Mouse (Mus musculus) large intestine, adult 2 months (tissue): Measurements from ENCODE around the gene Adamtsl2. TPM values are rescaled to one million over a fixed set of nuclear protein-coding genes. Genes with fewer than 3 reads are reported as not detected.

Source experiments
- DNase-seq: peaks from one replicate; pipeline ENCODE4 v3.0.0-alpha.2; 2012; ENCODE audit warnings: low read depth, low spot score
- WGBS: fragments of 180-500 bp; shearing (Covaris S2); methylation state at CpG from one replicate; pipeline ENCODE4 v1.1.7; 2018; 5-methylcytosine and 5-hydroxymethylcytosine counted together
- polyA plus RNA-seq: library from polyadenylated mRNA; depleted of rRNA; stranded (reverse); fragments of >200 nt; gene quantifications from 2 replicates; pipeline ENCODE4 v1.2.3, GENCODE M21; 2012

The Adamtsl2 gene
- polyA plus RNA-seq, 1 experiment: 1.3 TPM

DNA sequence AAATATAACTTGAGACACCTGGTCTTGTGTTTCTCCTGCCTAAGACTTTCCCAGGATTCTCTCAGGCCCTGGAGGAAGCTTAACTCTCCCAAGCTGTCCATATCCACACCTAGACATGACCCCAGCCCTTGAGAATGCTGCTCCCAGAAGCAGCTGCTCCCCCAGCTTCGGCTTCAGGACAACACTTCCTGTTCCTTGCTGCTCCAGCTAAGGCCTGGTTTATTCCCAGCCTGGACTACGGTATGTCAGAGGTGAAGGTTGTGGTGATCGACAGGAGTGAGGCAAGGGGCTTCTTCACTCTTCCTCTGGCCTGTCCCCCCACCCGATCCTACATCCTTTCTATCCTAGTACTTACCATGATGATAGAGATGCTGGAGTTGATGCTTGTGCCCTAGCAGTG is 5.8 kb upstream of the Adamtsl2 start:
- DNase-seq: no peak
- WGBS: 72% methylated on average over 4 of the region's 4 CpGs

DNA sequence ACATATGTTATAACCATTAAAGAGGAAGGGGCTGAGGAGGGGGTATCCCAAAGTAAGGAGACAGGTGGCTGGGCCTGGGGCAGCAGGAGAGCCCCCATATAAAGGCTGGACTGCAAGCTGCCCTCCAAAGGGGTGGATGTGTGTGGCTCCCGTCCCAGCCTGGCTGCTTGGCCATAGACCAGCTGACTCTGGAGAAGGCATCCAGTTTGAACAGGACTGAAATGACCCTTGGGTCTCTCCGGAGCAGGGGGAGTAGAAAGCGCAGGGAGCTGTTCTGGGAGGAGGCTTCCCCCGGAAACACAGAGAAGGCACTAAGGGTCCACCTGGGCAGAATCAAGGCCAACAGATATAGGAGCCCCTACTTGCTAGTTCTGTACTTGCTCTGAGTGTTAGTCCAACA is 4.4 kb upstream of the Adamtsl2 start:
- no peak for DNase-seq
- 56% methylated on average over 4 of the region's 4 CpGs for WGBS

DNA sequence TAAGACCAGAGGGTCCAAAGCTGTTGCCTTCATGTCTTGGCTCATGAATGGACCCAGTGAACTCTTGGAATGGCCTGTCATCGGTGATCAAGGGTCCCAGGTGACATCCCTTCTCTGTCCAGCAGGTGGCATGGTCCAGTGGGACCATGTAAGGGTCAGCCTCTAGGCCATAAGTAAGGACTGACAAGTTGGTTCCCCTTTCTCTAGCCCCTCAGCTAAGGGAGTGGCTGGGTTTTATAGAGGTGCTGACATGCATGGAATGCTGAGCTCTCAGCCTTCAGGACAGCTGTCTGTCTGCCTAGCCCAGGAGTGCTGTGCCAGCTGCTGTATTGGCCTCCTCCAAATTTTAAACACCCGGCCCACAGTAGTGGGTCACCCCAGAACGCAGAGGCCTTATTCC is 3.7 kb upstream of the Adamtsl2 start:
- DNase-seq: peak; percentile 3
- WGBS: 37% methylated on average over 3 of the region's 3 CpGs

DNA sequence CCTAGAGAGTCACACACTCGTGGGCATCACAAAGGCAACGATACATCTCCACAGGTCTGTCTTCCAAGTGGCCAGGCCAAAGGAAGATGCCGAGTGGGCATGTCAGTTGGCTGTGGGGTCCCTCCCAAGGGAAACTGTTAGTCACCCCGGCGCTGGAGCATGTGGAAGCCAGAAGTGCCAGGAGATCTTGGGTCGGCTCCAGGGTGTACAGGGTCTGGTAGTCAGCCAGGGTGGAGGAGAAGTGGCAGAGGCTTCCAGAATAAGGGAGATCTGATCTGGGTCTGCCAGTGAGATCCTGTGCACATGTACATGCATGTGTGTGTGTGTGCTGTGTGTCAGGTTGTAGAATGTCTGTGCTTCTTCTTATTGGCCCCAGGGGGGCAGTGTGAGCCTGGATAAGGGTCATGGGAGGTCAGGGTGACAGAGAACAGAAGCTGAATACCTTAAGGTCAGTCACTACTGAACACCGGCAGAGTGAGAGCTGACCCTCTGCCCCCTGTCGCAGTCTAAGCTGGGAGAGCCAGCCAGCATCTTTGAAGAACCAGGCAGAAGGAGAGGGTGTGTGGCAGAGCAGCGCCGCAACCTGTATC is 1.4 kb upstream of the Adamtsl2 start:
- 67% methylated on average over 10 of the region's 10 CpGs for WGBS
- DNase-seq: no peak

DNA sequence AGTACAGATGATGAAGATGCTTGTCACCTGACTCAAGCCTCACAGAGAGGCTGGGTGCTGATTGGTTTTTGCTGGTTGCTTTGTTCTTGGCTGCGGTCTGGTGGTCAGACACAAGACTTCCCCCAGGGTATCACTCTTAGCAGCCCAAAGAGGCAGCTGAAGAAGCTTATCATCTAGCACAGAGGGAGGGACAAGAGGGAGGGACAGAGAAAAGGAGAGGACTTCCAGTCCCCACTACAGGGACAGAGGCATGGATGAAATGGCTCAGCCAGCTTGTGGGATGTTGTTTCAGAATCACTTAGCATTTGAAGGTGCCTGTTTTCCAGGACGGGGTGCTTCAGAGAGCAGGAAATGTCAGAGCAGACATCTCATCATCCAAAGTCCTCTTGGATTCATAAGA is 867 bp upstream of the Adamtsl2 start:
- 52% methylated on average over 2 of the region's 2 CpGs for WGBS

DNA sequence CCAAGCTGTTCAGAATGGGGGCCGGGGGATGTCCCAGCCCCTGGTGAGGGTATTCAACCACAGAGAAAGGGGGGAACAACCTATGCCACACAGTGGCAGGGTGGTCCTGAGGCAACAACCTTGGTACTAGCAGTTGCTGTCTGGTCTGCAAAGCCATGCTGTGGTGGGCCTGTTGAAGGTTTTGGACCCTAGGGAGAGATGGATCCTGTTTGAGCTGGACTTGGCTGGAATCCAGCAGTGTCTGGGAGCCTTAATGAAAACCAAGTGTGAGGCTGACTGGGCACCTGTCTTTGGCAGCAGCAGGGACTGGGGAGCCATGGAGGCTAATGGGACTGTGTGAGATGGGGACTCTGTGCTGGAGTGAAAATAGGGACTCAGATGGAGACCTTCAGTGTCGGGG is 470 bp downstream of the Adamtsl2 start:
- no peak for DNase-seq

More for the DNA sequence above, 867 bp upstream of the Adamtsl2 start:
- DNase-seq: no peak

DNA sequence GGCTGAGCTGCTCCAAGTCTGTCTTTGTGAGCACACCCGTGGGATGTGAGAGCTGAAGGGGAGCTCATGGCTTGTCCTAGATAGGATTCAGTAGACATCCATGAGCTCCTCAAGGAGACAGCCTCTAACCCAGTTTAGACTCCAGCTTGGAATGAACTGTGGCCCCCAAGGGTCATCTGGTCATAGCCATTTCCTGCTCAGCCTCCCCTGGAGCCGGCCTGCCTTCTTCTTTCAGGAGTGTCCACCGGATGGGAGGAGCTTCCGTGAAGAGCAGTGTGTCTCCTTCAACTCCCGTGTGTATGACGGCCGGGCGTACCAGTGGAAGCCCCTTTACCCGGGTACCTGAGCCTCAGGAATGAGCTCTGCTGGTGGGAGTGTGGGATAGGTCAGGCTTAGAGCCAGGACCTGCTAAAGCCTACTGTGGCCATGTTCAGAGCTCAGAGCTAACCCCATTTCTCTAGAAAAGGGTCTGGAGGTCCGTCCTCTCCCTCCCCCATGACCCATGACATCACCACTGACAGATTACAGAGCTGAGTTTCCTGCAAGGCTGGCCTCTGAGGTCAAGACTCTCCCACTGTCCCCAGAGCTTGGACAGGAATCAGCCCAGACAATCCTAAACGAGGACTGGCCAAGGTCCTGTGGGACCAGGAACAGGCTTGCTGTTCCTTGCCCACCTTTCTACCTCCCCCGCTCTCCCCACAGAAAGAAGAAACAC is 4.7 kb downstream of the Adamtsl2 start:
- DNase-seq: no peak
- 64% methylated on average over 12 of the region's 12 CpGs for WGBS

More for the DNA sequence above, 470 bp downstream of the Adamtsl2 start:
- WGBS: 61% methylated on average over 2 of the region's 2 CpGs

DNA sequence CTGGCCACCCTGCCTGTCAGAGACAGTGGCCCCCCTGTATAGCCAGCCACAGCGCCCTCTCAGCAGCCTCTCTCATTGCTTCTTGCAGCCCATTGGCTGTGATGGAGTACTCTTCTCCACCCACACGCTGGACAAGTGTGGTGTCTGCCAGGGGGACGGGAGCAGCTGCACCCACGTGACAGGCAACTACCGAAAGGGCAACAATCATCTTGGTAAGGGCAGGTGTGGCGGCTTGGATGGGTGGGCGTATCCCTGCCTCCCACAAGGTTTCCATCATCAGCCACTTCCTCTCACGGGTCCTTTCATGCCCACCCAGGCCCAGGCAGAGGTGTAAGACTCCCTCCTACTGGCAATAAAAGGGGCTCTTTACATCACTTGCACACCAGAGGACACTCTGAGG is 5.8 kb downstream of the Adamtsl2 start:
- WGBS: 25% methylated on average over 8 of the region's 8 CpGs
- no peak for DNase-seq

DNA sequence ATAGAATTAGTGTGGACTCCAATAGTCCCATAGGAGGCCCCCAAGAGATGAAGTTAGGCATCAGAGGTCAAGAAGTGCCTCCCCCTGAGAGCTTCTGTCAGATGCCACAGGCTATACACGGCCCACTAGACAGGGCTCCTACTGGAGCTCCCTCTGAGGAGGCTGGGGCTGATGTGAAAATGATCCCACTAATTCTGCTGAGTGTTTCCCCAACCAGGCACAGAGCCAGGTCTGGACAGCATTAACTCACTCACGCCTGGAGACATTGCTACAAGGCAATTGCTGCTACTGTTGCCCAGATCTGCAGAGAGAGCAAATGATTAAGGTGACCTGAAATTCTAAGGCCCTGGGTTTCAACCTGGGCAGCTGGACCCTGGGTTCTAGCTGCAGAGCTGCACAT is 6.6 kb downstream of the Adamtsl2 start:
- no peak for DNase-seq
- WGBS: 36% methylated on average over 2 of the region's 2 CpGs

DNA sequence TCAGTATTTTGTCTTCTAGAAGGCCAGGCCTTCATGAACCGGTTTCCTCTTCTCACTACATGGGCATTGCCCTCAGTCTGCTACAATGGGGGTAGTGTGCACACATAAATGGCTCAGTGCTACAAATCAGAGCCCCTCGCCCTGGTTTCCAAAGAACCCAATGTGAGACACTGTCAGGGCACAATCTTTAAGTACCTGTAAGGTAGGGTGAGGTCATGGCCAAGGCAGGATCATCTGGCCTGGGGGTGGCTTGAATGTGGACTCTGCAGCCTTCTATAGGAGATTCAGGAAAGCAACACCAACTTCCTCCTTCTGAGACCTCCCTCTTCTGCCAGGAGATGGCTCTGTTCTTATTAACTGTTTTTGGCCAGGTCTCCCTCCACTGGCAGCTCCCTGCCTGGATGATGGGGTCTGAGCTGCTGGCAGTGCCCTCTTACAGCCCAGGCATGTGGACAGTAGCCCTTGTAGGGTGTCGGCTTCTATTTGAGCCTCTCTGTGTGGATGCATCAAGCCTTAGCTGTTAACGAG is 7.4 kb downstream of the Adamtsl2 start:
- 71% methylated on average over 4 of the region's 4 CpGs for WGBS

DNA sequence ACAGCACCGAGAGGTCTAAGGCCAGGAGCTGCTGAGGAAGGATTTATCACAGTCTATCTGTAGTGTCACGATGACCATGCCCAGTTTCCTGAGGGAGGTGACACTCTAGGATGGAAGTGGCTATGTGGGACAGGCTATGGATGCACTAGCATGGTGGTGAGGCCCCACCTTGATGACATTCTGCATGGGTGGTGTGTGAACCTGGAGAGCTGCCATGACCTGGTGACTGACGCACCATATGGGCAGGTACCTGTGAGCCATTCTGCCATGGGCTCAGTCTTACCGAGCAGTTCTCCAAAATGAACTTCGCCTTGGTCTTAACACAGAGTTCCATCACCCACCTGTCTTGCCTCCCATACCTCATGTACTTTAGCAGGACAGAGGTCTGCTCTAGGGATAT is 8.4 kb downstream of the Adamtsl2 start:
- WGBS: 73% methylated on average over 5 of the region's 5 CpGs
- DNase-seq: no peak

More for the DNA sequence above, 7.4 kb downstream of the Adamtsl2 start:
- DNase-seq: no peak

DNA sequence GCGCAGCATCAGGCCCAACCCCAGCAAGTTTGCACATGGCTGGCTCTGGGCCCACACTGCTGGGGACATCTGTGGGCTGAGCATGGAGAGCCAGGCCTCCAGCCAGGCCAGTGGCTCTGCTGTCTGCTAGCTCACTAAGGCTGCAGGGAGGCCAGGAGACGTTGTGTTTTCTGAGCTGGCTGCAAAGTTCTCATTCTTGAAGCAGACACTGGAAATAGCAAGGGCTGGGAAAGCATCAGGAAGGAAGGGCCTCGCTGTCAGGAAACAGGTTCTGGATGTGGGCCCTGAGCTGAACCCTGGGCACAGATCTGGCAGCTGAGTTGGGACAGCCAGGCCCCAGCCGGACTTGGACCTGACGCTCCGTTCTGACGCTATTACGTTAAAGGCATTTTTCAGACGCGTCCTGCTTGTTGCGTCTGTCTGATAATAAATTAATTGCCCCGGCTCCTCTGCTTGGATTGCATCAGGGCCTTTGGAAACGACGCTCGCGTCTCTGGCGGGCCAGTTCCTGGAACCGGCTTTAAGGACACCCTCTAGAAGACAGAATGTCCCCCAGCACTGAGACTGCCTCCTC is 9.0 kb downstream of the Adamtsl2 start:
- WGBS: 35% methylated on average over 18 of the region's 18 CpGs
- DNase-seq: no peak

DNA sequence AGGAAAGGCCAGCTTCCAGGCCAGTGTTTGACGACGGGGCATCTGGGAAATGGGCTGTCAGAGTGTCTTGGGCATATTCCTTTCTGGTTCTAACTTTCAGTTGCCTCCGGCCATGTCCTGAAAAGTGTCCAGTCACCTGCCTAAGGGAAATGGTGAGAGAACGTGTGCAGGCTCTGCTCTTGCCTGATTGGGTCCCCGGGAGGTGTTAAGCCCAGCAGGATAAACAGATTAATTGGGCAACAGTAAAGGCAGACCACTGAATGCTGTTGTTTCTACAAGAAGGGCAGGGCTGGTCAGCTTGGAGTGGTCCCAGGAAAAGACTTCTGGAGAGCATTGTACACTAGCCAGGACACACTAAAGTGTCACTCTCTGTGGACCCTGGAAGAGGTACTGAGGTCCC is 9.5 kb downstream of the Adamtsl2 start:
- DNase-seq: no peak
- WGBS: 50% methylated on average over 5 of the region's 5 CpGs

DNA sequence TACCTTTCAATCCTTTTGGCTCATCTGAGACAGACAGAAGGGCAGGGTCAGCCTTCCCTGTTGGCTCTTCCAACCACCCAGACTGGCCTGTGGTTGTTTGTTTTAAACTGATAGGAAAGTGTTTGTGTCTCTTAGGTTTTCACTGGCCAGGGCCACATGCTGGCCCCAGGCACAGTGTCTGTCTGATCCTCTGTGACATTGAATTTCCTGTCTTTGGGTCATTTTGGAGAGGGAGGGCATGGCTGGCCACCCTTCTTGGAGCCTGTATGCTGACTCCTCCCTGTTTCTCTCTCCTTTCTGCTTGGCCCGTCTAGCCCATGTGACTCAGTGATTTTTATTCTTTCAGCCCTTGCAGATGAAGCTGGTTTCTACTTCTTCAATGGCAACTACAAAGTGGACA is 10.1 kb downstream of the Adamtsl2 start:
- no peak for DNase-seq
- 44% methylated on average over 1 of the region's 1 CpGs for WGBS

DNA sequence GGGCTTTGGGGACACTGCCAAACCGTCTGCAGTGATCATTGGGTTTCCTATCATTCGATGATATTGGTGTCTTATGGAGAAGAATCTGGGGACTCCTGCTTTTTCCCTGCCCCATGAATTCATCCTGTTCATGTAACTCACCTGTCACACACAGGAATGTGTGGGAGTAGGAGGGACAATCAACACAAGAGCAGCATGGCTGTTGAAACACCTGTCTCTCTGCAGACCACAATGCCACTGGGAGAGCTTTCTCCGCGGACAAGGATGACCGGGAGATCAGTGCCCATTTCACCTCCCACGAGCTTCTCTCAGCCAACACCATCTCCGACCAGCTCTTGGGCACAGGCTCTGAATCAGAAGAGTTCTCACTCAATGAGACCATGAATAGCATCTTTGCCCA is 16.0 kb downstream of the Adamtsl2 start:
- 91% methylated on average over 7 of the region's 7 CpGs for WGBS
- DNase-seq: no peak

DNA sequence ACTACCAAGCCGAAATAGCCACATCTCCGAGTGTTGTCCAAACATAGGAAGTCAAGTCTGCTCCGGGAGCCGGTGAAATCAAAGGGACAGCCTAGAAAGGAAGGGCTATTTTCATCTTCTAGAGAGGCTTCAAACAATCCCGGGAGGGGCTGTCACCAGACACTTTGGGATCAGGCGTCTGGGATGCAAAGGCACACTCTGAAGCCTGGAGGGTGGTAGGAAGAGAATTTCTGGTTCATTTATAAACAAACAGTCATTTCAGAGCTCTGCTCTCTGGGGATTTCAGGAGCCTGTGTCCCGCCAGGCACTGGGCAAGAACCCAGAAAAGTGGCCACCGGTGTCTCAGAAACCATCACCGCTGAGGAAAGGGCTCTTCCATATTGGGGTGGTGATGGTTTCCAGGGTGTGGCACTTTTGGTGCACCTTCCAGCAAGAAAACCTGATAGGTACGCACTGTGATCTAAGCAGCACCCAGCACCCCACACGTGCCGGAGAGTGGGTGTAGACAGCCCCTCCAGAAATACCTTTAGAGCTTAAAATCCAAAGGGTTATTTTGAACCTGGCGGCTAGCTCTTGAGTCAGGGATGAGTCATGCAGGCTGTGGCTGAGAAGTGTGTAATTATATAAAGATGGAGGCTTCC is 17.3 kb downstream of the Adamtsl2 start:
- 37% methylated on average over 13 of the region's 13 CpGs for WGBS
- no peak for DNase-seq

DNA sequence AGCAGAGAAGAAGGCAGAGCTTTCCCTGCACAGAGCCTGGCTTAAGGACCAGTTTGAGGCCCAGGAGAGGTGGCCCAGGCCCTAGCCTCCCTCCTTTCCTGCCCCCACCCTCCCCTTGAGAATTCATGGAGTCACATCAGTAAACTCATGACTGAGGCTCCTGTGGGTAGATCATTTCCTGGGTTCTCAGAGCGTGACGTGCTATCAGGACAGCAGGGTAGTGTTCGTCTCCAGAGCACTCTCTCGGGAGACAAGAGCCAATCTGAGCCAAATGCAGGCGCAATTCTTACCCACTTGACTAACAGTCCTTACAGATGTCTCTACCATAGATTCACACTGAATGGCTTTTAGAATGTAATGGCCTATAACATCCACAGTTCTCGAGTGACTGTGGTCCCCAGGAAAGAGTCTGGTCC is 18.1 kb downstream of the Adamtsl2 start:
- no peak for DNase-seq
- WGBS: 58% methylated on average over 6 of the region's 6 CpGs

DNA sequence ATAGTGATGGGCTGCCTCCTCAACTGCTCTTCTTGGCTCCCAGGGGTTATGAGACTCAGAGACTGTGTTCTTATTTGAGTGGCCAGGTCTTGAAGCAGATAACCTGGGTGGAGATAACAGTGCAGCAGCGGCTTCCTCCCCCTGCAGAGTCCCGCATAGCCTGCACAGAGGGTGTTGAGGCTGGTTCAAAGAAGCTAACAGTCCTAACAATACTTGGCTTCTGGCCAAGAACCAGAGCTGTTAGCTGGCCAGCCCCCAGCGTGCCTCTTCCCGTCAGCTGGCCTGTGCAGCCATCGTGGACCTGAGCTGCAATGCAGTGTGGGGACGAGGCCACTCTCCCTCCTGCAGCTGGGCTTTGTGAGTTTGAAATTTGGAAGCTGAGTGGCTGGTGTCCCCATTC is 18.6 kb downstream of the Adamtsl2 start:
- 6% methylated on average over 6 of the region's 6 CpGs for WGBS
- no peak for DNase-seq

DNA sequence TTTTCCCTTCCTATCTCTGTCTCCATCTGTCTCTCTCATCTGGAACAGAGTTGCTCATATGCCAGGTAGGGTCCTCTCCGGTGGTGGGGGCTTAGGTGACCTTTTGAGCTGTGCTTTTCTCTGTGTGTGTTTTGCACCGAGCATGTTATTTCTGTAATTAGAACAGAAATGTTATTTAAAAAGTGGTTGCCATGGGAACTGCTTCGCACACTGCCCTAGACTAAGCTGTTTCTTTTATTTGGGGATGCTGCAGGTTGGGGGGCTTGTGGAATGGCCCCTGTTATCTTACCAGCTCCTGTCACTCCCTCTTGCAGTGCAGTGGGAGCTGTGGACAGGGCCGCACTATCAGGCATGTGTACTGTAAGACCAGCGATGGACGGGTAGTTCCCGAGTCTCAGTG is 24.4 kb downstream of the Adamtsl2 start:
- no peak for DNase-seq
- 76% methylated on average over 7 of the region's 7 CpGs for whole genome bisulfite sequencing

DNA sequence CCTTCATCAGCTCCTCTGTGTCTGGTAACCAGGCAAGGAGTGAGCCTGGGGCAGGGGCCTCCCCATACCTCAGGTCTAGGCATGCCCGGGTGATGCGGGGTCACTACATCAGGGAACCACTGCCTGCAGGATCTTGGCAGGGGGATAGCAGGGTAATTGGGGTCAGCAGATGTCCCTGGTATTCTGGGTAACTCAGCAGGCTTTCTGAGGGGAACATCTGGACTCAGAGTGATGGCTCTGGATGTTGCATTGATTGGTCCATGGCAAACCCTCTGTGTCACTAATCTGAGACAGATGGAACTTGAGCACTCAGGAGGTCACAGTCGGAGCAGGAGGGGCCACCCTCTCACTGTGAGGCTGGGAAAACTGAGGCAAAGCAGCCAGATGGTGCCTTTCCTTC is 27.6 kb downstream of the Adamtsl2 start:
- DNase-seq: no peak

DNA sequence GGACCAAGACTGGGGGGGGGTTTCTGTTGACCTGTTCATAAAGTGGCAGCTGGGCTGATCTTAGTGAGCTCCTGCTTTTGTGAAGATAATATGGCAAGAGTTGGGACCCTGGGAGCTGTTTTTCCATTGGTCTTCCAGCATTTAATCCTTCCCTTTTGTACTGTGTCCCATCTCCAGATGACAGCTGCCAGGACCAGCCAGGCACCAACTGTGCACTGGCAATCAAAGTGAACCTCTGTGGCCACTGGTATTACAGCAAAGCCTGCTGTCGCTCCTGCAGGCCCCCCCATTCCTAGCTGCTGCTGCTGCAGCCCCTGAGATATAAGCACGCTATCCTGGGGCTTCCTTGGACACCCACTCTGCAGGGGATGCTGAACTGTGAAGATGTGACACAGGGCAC is 29.0 kb downstream of the Adamtsl2 start:
- 82% methylated on average over 2 of the region's 2 CpGs for WGBS
- no peak for DNase-seq

More for the DNA sequence above, 27.6 kb downstream of the Adamtsl2 start:
- WGBS: 72% methylated on average over 3 of the region's 3 CpGs
